Mouse (Mus musculus): ENCODE measurements at regions not wholly inside any gene's neighbourhood (a gene's known extent, or its start where the extent isn't known, plus 50 kb on each side); places are given as distances from the start of the nearest gene placed in this dataset.

DNA sequence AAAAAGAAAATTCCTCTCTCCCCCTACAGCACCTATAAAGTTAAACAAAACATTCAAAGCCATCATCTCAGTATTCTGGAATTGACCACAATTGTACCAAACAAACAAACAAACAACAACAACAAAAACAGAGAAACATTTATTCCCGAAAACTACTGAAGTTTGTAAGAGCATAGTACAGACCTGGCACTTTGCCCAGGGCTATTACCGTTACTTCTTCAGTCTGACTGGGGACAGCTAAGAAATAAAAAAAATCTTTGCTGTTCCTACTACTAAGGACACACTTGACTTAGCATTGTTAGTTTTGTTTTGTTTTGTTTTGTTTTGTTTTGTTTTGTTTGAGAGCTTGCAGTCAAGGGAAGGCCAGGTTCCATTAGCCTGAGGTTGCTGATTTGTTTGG is 113.0 kb upstream of the Acvr2a start:
- H3K4me2 ChIP-seq (ENCODE audit: low read length): no peak overlapping the region
- no peaks in the 10 kb centered on the region for H3K9me3 ChIP-seq (ENCODE audit: control insufficient read depth, low read length)
- no peak overlapping the region for H3K9ac ChIP-seq (ENCODE audit: low read depth, low read length)
- no peak overlapping the region for H3K27ac ChIP-seq (ENCODE audit: low read depth, low read length)
- 49% methylated on average over 2 of the region's 2 CpGs for WGBS
- no peak overlapping the region for H3K4me3 ChIP-seq (ENCODE audit: low read length)
- H3K36me3 ChIP-seq (ENCODE audit: control insufficient read depth, insufficient read depth, low read length): no peaks in the 10 kb centered on the region
- H3K4me1 ChIP-seq (ENCODE audit: control insufficient read depth, insufficient read depth, low read depth, low read length): no peaks in the 10 kb centered on the region
- ATAC-seq: no peak
- no peaks in the 10 kb centered on the region for H3K27me3 ChIP-seq (replicated peaks; ENCODE audit: control insufficient read depth, insufficient read depth, low read length)

DNA sequence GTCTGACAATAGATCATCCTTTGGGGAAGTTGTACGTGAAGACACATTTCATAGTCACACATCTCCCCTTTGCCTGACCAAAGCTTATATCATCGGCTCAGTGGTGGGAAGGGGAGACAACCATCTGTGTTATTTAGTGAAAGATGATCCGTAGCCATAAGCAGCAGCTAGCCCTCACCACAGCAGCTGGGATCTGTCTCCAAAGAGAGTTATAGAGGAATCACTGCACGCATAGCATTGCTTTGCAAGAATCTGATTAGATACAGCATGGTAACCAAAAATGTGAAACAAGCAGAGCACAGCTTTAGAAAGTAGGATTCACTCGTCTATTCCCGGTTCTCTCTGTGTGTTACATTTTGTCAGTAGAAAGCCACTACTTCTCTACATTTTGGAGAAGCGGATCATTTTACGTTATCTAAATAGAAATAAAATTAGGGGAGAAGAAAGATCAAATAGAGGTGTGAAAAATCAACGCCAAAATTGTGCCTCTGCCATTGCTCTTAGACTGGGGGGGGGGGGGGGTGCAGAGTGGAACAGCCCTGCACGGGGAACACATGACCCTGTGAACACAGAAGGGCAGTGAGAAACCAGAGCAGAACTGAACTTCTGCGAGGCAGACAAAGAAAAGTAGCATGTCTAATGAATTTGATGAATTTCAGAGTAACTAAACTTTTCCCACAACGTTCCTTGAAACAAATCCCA is 108.7 kb upstream of the Acvr2a start:
- Histone ChIP-seq H3K9ac (ENCODE audit: low read depth, low read length) (no peak overlapping the region), H3K27ac (ENCODE audit: low read depth, low read length) (no peak overlapping the region), H3K4me3 (ENCODE audit: low read length) (no peak overlapping the region), H3K27me3 (replicated peaks; ENCODE audit: control insufficient read depth, insufficient read depth, low read length) (no peaks in the 10 kb centered on the region), H3K4me2 (ENCODE audit: low read length) (no peak overlapping the region), H3K9me3 (ENCODE audit: control insufficient read depth, low read length) (no peaks in the 10 kb centered on the region), H3K4me1 (ENCODE audit: control insufficient read depth, insufficient read depth, low read depth, low read length) (no peaks in the 10 kb centered on the region; the same call in 1 of the 2 replicates), H3K36me3 (ENCODE audit: control insufficient read depth, insufficient read depth, low read length) (no peaks in the 10 kb centered on the region)
- no peak for ATAC-seq
- WGBS: 64% methylated on average over 12 of the region's 12 CpGs

DNA sequence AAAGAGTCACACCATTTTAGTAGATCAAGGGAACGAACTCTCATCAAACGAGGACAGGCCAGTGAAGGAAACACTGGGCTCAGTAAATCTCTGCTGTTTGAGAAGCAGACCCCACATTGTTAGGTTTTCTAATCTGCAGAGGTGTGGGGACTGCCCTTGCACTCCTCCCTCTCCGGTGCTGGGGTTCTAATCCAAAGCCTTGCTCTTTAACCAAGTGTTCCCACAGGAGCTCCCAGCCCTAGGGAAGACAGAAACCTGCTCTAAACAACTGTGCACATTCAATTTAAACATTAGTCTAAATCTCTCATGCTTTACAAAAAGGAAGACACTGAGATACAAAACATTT is 108.1 kb upstream of the Acvr2a start:
- WGBS: 66% methylated on average over 3 of the region's 3 CpGs
- Histone ChIP-seq H3K9me3 (ENCODE audit: control insufficient read depth, low read length) (no peaks in the 10 kb centered on the region), H3K36me3 (ENCODE audit: control insufficient read depth, insufficient read depth, low read length) (no peaks in the 10 kb centered on the region), H3K27ac (ENCODE audit: low read depth, low read length) (no peak overlapping the region), H3K4me1 (ENCODE audit: control insufficient read depth, insufficient read depth, low read depth, low read length) (no peaks in the 10 kb centered on the region; the same call in 1 of the 2 replicates), H3K27me3 (replicated peaks; ENCODE audit: control insufficient read depth, insufficient read depth, low read length) (no peaks in the 10 kb centered on the region), H3K4me3 (ENCODE audit: low read length) (no peak overlapping the region), H3K4me2 (ENCODE audit: low read length) (no peak overlapping the region), H3K9ac (ENCODE audit: low read depth, low read length) (no peak overlapping the region)
- no peak for ATAC-seq

DNA sequence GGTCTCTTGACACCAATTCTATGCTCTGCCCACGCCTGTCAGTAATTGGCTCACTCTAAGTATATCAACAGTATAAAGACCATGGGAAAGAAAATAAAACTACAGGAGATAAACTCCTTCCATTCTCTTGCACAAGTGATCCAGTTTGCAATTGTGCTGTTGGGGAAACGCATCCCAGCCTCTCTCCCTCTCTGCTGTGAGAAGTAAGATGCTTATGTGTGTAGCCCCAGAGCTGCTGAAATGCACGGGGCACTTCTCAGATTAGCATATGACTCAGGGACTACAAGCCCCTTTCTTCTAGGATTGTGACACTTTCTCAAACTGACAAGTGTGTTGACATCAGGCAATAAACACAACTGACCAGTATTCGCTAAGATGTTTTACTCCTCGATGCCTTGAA is 107.7 kb upstream of the Acvr2a start:
- Histone ChIP-seq H3K9me3 (ENCODE audit: control insufficient read depth, low read length) (no peaks in the 10 kb centered on the region), H3K27me3 (replicated peaks; ENCODE audit: control insufficient read depth, insufficient read depth, low read length) (no peaks in the 10 kb centered on the region), H3K4me1 (ENCODE audit: control insufficient read depth, insufficient read depth, low read depth, low read length) (no peaks in the 10 kb centered on the region; the same call in 1 of the 2 replicates), H3K9ac (ENCODE audit: low read depth, low read length) (no peak overlapping the region), H3K36me3 (ENCODE audit: control insufficient read depth, insufficient read depth, low read length) (no peaks in the 10 kb centered on the region), H3K4me2 (ENCODE audit: low read length) (no peak overlapping the region), H3K4me3 (ENCODE audit: low read length) (no peak overlapping the region), H3K27ac (ENCODE audit: low read depth, low read length) (no peak overlapping the region)
- WGBS: 38% methylated on average over 5 of the region's 5 CpGs
- no peak for ATAC-seq

DNA sequence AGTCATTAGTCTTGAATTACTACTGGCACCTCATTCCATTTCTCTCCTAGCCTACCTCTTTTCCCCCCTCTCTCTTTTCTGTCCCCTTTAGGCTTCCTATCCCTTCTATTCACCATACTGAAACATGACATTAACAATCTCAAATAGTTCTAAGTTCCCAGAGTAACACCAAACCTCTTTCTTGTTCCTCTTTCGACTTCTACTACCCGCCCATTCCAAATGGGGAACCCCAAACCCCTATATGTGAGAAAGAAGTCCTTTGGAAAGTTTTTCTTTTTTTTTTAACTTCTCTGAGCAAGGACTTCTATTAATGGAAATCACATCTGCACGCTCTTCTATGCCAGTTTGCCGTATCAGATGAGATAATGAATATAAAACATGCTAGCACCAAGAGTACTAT is 97.7 kb upstream of the Acvr2a start:
- WGBS: 87% methylated on average over 4 of the region's 4 CpGs

DNA sequence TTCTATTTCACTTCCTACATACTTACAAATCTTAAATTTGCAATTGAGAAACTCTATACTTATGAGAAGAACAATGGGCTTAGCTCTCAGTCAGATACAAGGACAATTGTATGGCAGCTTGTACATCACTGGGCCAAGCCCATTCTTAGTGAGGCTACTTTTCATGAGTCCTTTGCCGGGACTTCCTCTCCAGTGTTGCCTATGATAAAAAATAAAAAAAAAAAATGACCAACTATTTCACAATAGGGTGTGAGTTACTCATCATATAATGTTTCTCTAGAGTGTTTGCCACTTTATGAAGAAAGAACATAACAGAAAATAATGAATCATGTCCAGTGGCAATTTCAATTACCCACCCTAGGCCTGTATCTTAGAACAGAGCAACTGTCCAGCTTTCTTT is 96.1 kb upstream of the Acvr2a start:
- H3K9me3 ChIP-seq (ENCODE audit: control insufficient read depth, low read length): no peaks in the 10 kb centered on the region

More for the DNA sequence above, 97.7 kb upstream of the Acvr2a start:
- Histone ChIP-seq H3K4me1 (ENCODE audit: control insufficient read depth, insufficient read depth, low read depth, low read length) (no peaks in the 10 kb centered on the region), H3K27me3 (replicated peaks; ENCODE audit: control insufficient read depth, insufficient read depth, low read length) (no peaks in the 10 kb centered on the region), H3K4me2 (ENCODE audit: low read length) (no peak overlapping the region), H3K9me3 (ENCODE audit: control insufficient read depth, low read length) (no peaks in the 10 kb centered on the region), H3K9ac (ENCODE audit: low read depth, low read length) (no peak overlapping the region), H3K4me3 (ENCODE audit: low read length) (no peak overlapping the region), H3K27ac (ENCODE audit: low read depth, low read length) (no peak overlapping the region), H3K36me3 (ENCODE audit: control insufficient read depth, insufficient read depth, low read length) (no peaks in the 10 kb centered on the region)
- ATAC-seq: no peak

DNA sequence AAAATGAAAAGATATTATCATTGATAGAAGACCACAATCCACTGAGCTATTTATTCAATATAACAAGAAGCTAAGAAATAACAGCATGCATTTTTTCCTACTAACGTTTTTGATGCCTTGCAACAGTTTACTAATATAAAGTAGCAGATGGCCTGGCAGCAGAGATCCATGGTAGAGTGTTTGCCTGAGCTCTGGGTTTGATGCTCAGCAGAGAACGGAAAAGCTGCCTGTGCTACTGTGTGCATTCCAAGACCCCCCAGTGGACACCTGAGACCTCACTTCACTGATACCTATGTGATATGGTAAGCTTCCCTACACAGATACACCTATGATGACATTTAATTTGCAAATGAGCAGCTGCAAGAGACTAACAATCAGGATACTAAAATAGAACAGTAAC is 95.6 kb upstream of the Acvr2a start:
- 72% methylated on average over 2 of the region's 2 CpGs for WGBS
- no peak overlapping the region for H3K9ac ChIP-seq (ENCODE audit: low read depth, low read length)
- no peaks in the 10 kb centered on the region for H3K36me3 ChIP-seq (ENCODE audit: control insufficient read depth, insufficient read depth, low read length)
- H3K4me2 ChIP-seq (ENCODE audit: low read length): no peak overlapping the region
- H3K4me1 ChIP-seq (ENCODE audit: control insufficient read depth, insufficient read depth, low read depth, low read length): no peaks in the 10 kb centered on the region
- H3K4me3 ChIP-seq (ENCODE audit: low read length): no peak overlapping the region
- H3K27me3 ChIP-seq (replicated peaks; ENCODE audit: control insufficient read depth, insufficient read depth, low read length): no peaks in the 10 kb centered on the region
- H3K27ac ChIP-seq (ENCODE audit: low read depth, low read length): no peak overlapping the region
- no peaks in the 10 kb centered on the region for H3K9me3 ChIP-seq (ENCODE audit: control insufficient read depth, low read length)
- ATAC-seq: no peak

More for the DNA sequence above, 96.1 kb upstream of the Acvr2a start:
- Histone ChIP-seq H3K27me3 (replicated peaks; ENCODE audit: control insufficient read depth, insufficient read depth, low read length) (no peaks in the 10 kb centered on the region), H3K4me2 (ENCODE audit: low read length) (no peak overlapping the region), H3K4me3 (ENCODE audit: low read length) (no peak overlapping the region), H3K9ac (ENCODE audit: low read depth, low read length) (no peak overlapping the region), H3K4me1 (ENCODE audit: control insufficient read depth, insufficient read depth, low read depth, low read length) (no peaks in the 10 kb centered on the region), H3K36me3 (ENCODE audit: control insufficient read depth, insufficient read depth, low read length) (no peaks in the 10 kb centered on the region), H3K27ac (ENCODE audit: low read depth, low read length) (no peak overlapping the region)
- no peak for ATAC-seq
- 74% methylated on average over 1 of the region's 1 CpGs for WGBS

DNA sequence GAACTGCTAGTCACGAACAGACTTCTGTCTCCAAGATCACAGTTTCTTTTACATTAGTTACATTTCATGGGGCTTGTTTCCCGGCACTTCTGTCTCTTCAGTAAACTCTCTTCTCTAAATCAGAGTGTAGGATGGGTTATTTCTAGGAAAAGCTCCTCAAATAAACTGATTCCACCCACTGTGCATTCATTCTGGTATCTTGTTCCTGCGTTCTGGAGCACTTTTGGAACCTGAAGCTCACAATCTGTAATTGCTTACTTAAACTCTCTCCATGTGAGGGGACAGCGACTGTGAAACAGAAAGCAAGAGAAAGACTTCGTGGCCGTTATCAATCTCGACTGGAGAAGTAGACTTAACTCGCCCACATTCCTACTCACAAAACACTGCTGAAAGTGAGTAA is 83.1 kb upstream of the Acvr2a start:
- no peak overlapping the region for H3K4me2 ChIP-seq (ENCODE audit: low read length)
- 70% methylated on average over 8 of the region's 8 CpGs for WGBS

DNA sequence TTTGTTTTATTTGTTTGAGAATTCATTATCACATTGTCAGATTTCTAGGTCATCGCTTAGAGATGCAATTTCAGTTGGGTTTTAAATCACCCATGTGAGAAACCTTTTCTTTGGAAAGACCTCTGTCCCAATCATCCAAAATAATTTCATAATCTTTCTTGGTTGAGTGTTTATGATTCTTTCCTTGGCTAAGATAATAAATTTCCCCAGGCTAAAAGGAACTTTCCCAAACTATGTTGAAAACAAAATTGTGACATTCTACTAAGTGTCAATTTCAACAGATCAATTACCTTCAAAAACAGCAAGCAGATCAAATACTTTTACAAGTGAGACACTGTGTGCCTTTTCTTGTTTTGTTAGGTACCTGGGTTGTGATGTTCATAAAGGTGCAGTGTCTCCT is 80.0 kb upstream of the Acvr2a start:
- no peaks in the 10 kb centered on the region for H3K27me3 ChIP-seq (replicated peaks; ENCODE audit: control insufficient read depth, insufficient read depth, low read length)
- no peak for ATAC-seq
- 93% methylated on average over 1 of the region's 1 CpGs for WGBS
- no peak overlapping the region for H3K4me2 ChIP-seq (ENCODE audit: low read length)
- H3K9me3 ChIP-seq (ENCODE audit: control insufficient read depth, low read length): no peaks in the 10 kb centered on the region
- no peaks in the 10 kb centered on the region for H3K36me3 ChIP-seq (ENCODE audit: control insufficient read depth, insufficient read depth, low read length)
- no peaks in the 10 kb centered on the region for H3K4me1 ChIP-seq (ENCODE audit: control insufficient read depth, insufficient read depth, low read depth, low read length)
- H3K9ac ChIP-seq (ENCODE audit: low read depth, low read length): no peak overlapping the region
- H3K4me3 ChIP-seq (ENCODE audit: low read length): no peak overlapping the region
- H3K27ac ChIP-seq (ENCODE audit: low read depth, low read length): no peak overlapping the region

More for the DNA sequence above, 83.1 kb upstream of the Acvr2a start:
- Histone ChIP-seq H3K27me3 (replicated peaks; ENCODE audit: control insufficient read depth, insufficient read depth, low read length) (no peaks in the 10 kb centered on the region), H3K4me3 (ENCODE audit: low read length) (no peak overlapping the region), H3K4me1 (ENCODE audit: control insufficient read depth, insufficient read depth, low read depth, low read length) (no peaks in the 10 kb centered on the region), H3K36me3 (ENCODE audit: control insufficient read depth, insufficient read depth, low read length) (no peaks in the 10 kb centered on the region), H3K9ac (ENCODE audit: low read depth, low read length) (no peak overlapping the region), H3K27ac (ENCODE audit: low read depth, low read length) (no peak overlapping the region), H3K9me3 (ENCODE audit: control insufficient read depth, low read length) (no peaks in the 10 kb centered on the region)
- no peak for ATAC-seq

DNA sequence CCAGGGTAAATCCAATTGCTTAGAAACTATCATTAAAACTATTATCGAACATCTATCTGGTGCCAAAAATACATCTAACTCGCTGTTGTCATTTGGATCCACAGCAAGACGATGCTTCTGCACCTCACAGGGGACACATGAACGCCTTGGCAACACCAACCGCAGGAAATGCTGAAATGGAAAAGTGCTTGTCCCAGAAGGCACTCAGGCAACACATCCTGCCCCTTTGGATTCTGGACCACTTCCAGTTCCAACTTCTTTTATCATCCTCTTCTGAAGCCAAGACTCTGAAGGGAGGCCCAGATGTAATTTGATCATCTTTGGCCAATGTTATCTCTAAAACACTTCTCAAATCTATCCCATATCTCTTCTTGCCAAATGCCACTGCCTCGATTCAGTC is 79.4 kb upstream of the Acvr2a start:
- H3K36me3 ChIP-seq (ENCODE audit: control insufficient read depth, insufficient read depth, low read length): no peaks in the 10 kb centered on the region
- no peak overlapping the region for H3K4me2 ChIP-seq (ENCODE audit: low read length)
- no peak for ATAC-seq
- H3K9me3 ChIP-seq (ENCODE audit: control insufficient read depth, low read length): no peaks in the 10 kb centered on the region
- no peak overlapping the region for H3K27ac ChIP-seq (ENCODE audit: low read depth, low read length)
- H3K27me3 ChIP-seq (replicated peaks; ENCODE audit: control insufficient read depth, insufficient read depth, low read length): no peaks in the 10 kb centered on the region
- no peak overlapping the region for H3K4me3 ChIP-seq (ENCODE audit: low read length)
- no peaks in the 10 kb centered on the region for H3K4me1 ChIP-seq (ENCODE audit: control insufficient read depth, insufficient read depth, low read depth, low read length)
- WGBS: 74% methylated on average over 6 of the region's 6 CpGs
- H3K9ac ChIP-seq (ENCODE audit: low read depth, low read length): no peak overlapping the region

Data from hindbrain, embryonic 16.5 days (tissue).